16 mouse cellular contexts compared by ENCODE assay signal in genomic region chr3:22438027-22438780, GRCm38 (mm10).
DNase-seq lines count a peak whose midpoint lies in the region; ATAC-seq and TF ChIP-seq lines count a peak whose summit lies in the region.
"Had no signal": no experiment of that assay in that cellular context is flagged by ENCODE, and none has a peak within 500 bp of the region (broad histone marks: within the 10 kb centered on the region; RNA-seq: fewer than 3 reads in every experiment).

No protein-coding gene starts in this region.

- no peak for TF ChIP-seq EP300 in heart, adult 2 months (IDR thresholded peaks at IDR 0.05; ENCODE audit: insufficient read depth, low read depth, low read length)

- no peak overlapping the region for H3K9ac ChIP-seq in heart, adult 2 months (ENCODE audit: low read depth, low read length)
- no peak overlapping the region for H3K9ac ChIP-seq in neural tube, embryonic 14.5 days (replicated peaks; ENCODE audit: low read depth, low read length)
- no peak overlapping the region for H3K9ac ChIP-seq in neural tube, embryonic 15.5 days (replicated peaks)

- 73% methylated on average over 9 of the region's 9 CpGs for WGBS in heart, adult 2 months
- 59% methylated on average over 9 of the region's 9 CpGs for WGBS in neural tube, embryonic 14.5 days
- WGBS in neural tube, embryonic 15.5 days, result 56% methylated on average over 9 of the region's 9 CpGs

- no peak overlapping the region for H3K4me2 ChIP-seq in neural tube, embryonic 14.5 days (ENCODE audit: low read depth, low read length)
- H3K4me2 ChIP-seq in neural tube, embryonic 15.5 days, result no peak overlapping the region
- H3K4me2 ChIP-seq: heart, embryonic 11.5 days had no signal

- H3K79me2 ChIP-seq in heart, adult 2 months (replicated peaks; ENCODE audit: control insufficient read depth, insufficient read depth, low read length), result no peaks in the 10 kb centered on the region

- ATAC-seq in neural tube, embryonic 14.5 days (ENCODE audit: low read depth), result peak; percentile 28; the same call in 1 of the 2 replicates
- no peak for ATAC-seq in neural tube, embryonic 15.5 days (ENCODE audit: low FRiP score)

- TF ChIP-seq CTCF in heart, adult 2 months (IDR thresholded peaks at IDR 0.05), result no peak

- H3K36me3 ChIP-seq in heart, adult 2 months (ENCODE audit: control insufficient read depth, insufficient read depth, low read length), result no peaks in the 10 kb centered on the region
- no peaks in the 10 kb centered on the region for H3K36me3 ChIP-seq in neural tube, embryonic 14.5 days (ENCODE audit: control insufficient read depth, insufficient read depth, low read length)
- no peaks in the 10 kb centered on the region for H3K36me3 ChIP-seq in neural tube, embryonic 15.5 days

- H3K4me3 ChIP-seq in heart, adult 2 months, result no peak overlapping the region
- H3K4me3 ChIP-seq in neural tube, embryonic 14.5 days (ENCODE audit: low read depth, low read length), result no peak overlapping the region
- no peak overlapping the region for H3K4me3 ChIP-seq in neural tube, embryonic 15.5 days (replicated peaks)
- H3K4me3 ChIP-seq: erythroblast, embryonic 14.5 days; left cerebral cortex, adult 2 months had no signal

- no peaks in the 10 kb centered on the region for H3K27me3 ChIP-seq in heart, adult 2 months (ENCODE audit: control insufficient read depth, insufficient read depth, low read length)
- no peaks in the 10 kb centered on the region for H3K27me3 ChIP-seq in neural tube, embryonic 14.5 days (ENCODE audit: control insufficient read depth, insufficient read depth, low read length)
- H3K27me3 ChIP-seq in neural tube, embryonic 15.5 days (replicated peaks), result no peaks in the 10 kb centered on the region

- no peak for TF ChIP-seq POLR2A in heart, adult 2 months (IDR thresholded peaks at IDR 0.05; ENCODE audit: insufficient read depth, low read depth, low read length)

- no peaks in the 10 kb centered on the region for H3K9me3 ChIP-seq in neural tube, embryonic 14.5 days (ENCODE audit: control insufficient read depth, low read length)
- no peaks in the 10 kb centered on the region for H3K9me3 ChIP-seq in neural tube, embryonic 15.5 days (replicated peaks)

- H3K27ac ChIP-seq in heart, adult 2 months, result no peak overlapping the region
- H3K27ac ChIP-seq in neural tube, embryonic 14.5 days (ENCODE audit: low read depth, low read length), result no peak overlapping the region
- H3K27ac ChIP-seq in neural tube, embryonic 15.5 days (replicated peaks), result no peak overlapping the region
- H3K27ac ChIP-seq: left cerebral cortex, adult 2 months; stomach, postnatal 0 days had no signal

- intact Hi-C loops in heart, adult 2 months (cut with DNase I), result no loop called here
- intact Hi-C loops in left cerebral cortex, postnatal 14 days (cut with DNase I), result no loop called here

- no peaks in the 10 kb centered on the region for H3K4me1 ChIP-seq in heart, adult 2 months (ENCODE audit: control insufficient read depth, insufficient read depth, low read length)
- no peaks in the 10 kb centered on the region for H3K4me1 ChIP-seq in neural tube, embryonic 14.5 days (ENCODE audit: control insufficient read depth, insufficient read depth, low read length)
- no peaks in the 10 kb centered on the region for H3K4me1 ChIP-seq in neural tube, embryonic 15.5 days

- DNase-seq in heart, adult 11 months, result peak; percentile 18
- DNase-seq in heart, adult 2 months, result no peak
- peak; percentile 2 to 5 for DNase-seq in left cerebral cortex, postnatal 14 days (ENCODE audit: low spot score in 2 of 2)
- DNase-seq in left cerebral cortex, adult 8-10 months (ENCODE audit: low spot score in 2 of 2), result no peak
- no peak for DNase-seq in thymus, postnatal 25 days
- DNase-seq: adrenal gland, postnatal 36 days; cerebellum, postnatal 10 days; gastrocnemius, postnatal 14 days; lung, adult 2 months; thymus, postnatal 36 days had no signal

Comparison
In these comparisons a context has a peak if more than half of its experiments do, and no peak if none do; other contexts are left out.
1. DNase-seq: peak in heart, adult 11 months (single experiment) and left cerebral cortex, postnatal 14 days (2 of 2); none in heart, adult 2 months (0 of 2), left cerebral cortex, adult 8-10 months (0 of 2) and thymus, postnatal 25 days (single experiment).